ENCODE assay signal across 8 mouse cellular contexts in genomic region chr12:77060060-77060695, GRCm38 (mm10).
DNase-seq lines count a peak whose midpoint lies in the region; ATAC-seq and TF ChIP-seq lines count a peak whose summit lies in the region.

No protein-coding gene starts in this region.

- peak in 1 of 2 experiments; percentile 49 for DNase-seq in spleen, adult 2 months (ENCODE audit: low read depth in 1 of 2, low spot score in 2 of 2)
- no peak for DNase-seq in spleen, adult 12 weeks (ENCODE audit: low spot score)
- DNase-seq in layer of hippocampus, adult 9-10 months (ENCODE audit: low spot score), result no peak
- no peak for DNase-seq in left cerebral cortex, postnatal 4 days

- peak overlapping the region; percentile 51; the same call in 1 of the 2 replicates for H3K4me3 ChIP-seq in spleen, adult 2 months (ENCODE audit: extremely low read depth, insufficient read depth, insufficient read length)
- no peak overlapping the region for H3K4me3 ChIP-seq in forebrain, embryonic 13.5 days
- H3K4me3 ChIP-seq in liver, embryonic 15.5 days (replicated peaks), result peak overlapping the region; percentile 49
- no peak overlapping the region for H3K4me3 ChIP-seq in neural tube, embryonic 15.5 days (replicated peaks)

- no peak overlapping the region for H3K9ac ChIP-seq in forebrain, embryonic 13.5 days
- H3K9ac ChIP-seq in liver, embryonic 15.5 days, result peak overlapping the region; percentile 15; the same call in 1 of the 2 replicates
- H3K9ac ChIP-seq in neural tube, embryonic 15.5 days (replicated peaks), result no peak overlapping the region

- H3K36me3 ChIP-seq in spleen, adult 2 months (ENCODE audit: control insufficient read depth, insufficient read depth, low read length), result no peaks in the 10 kb centered on the region
- H3K36me3 ChIP-seq in forebrain, embryonic 13.5 days (ENCODE audit: poor library complexity, severe bottlenecking), result no peaks in the 10 kb centered on the region
- no peaks in the 10 kb centered on the region for H3K36me3 ChIP-seq in liver, embryonic 15.5 days (replicated peaks)
- no peaks in the 10 kb centered on the region for H3K36me3 ChIP-seq in neural tube, embryonic 15.5 days

- WGBS in spleen, adult 2 months, result 3% methylated on average over 16 of the region's 16 CpGs
- WGBS in forebrain, embryonic 13.5 days, result 30% methylated on average over 16 of the region's 16 CpGs
- WGBS in liver, embryonic 15.5 days (ENCODE audit: insufficient replicate concordance), result 5% methylated on average over 16 of the region's 16 CpGs
- WGBS in neural tube, embryonic 15.5 days, result 57% methylated on average over 16 of the region's 16 CpGs

- H3K4me2 ChIP-seq in forebrain, embryonic 13.5 days, result peak overlapping the region; percentile 19
- peak overlapping the region; percentile 64 for H3K4me2 ChIP-seq in liver, embryonic 15.5 days
- H3K4me2 ChIP-seq in neural tube, embryonic 15.5 days, result peak overlapping the region; percentile 2; the same call in 1 of the 2 replicates

- peak; percentile 61; the same call in 1 of the 2 replicates for ATAC-seq in forebrain, embryonic 13.5 days
- ATAC-seq in inflammation-experienced regulatory T-cells, adult 6 months, result peak; percentile 73
- ATAC-seq in liver, embryonic 15.5 days (ENCODE audit: insufficient read depth), result no peak
- no peak for ATAC-seq in neural tube, embryonic 15.5 days (ENCODE audit: low FRiP score)

- H3K4me1 ChIP-seq in spleen, adult 2 months (ENCODE audit: control insufficient read depth, insufficient read depth, insufficient read length), result no peaks in the 10 kb centered on the region; the same call in 1 of the 2 replicates
- H3K4me1 ChIP-seq in forebrain, embryonic 13.5 days, result peaks cover 9% of the 10 kb centered on the region
- H3K4me1 ChIP-seq in liver, embryonic 15.5 days (replicated peaks), result peaks cover 33% of the 10 kb centered on the region
- H3K4me1 ChIP-seq in neural tube, embryonic 15.5 days, result no peaks in the 10 kb centered on the region

- TF ChIP-seq CTCF in spleen, adult 2 months (IDR thresholded peaks at IDR 0.05; ENCODE audit: extremely low read depth, insufficient read depth, insufficient read length, insufficient replicate concordance), result no peak

- no peaks in the 10 kb centered on the region for H3K9me3 ChIP-seq in forebrain, embryonic 13.5 days (replicated peaks)
- no peaks in the 10 kb centered on the region for H3K9me3 ChIP-seq in liver, embryonic 15.5 days (replicated peaks)
- H3K9me3 ChIP-seq in neural tube, embryonic 15.5 days (replicated peaks), result no peaks in the 10 kb centered on the region

- no peaks in the 10 kb centered on the region for H3K27me3 ChIP-seq in spleen, adult 2 months (ENCODE audit: control insufficient read depth, insufficient read depth, low read length)
- H3K27me3 ChIP-seq in forebrain, embryonic 13.5 days, result 0 out of 2 replicates have a peak, but pooled peaks cover 3% of the 10 kb centered on the region
- no peaks in the 10 kb centered on the region for H3K27me3 ChIP-seq in liver, embryonic 15.5 days
- H3K27me3 ChIP-seq in neural tube, embryonic 15.5 days (replicated peaks), result no peaks in the 10 kb centered on the region

- H3K27ac ChIP-seq in spleen, adult 2 months (ENCODE audit: insufficient read depth, low read length), result peak overlapping the region; percentile 48
- H3K27ac ChIP-seq in forebrain, embryonic 13.5 days, result no peak overlapping the region
- peak overlapping the region; percentile 46 for H3K27ac ChIP-seq in liver, embryonic 15.5 days (replicated peaks)
- no peak overlapping the region for H3K27ac ChIP-seq in neural tube, embryonic 15.5 days (replicated peaks)

- intact Hi-C loops in left cerebral cortex, postnatal 4 days (cut with DNase I), result no loop called here

- no peak for TF ChIP-seq POLR2A in spleen, adult 2 months (IDR thresholded peaks at IDR 0.05; ENCODE audit: low read depth, low read length)

Comparison
In these comparisons a context has a peak if more than half of its experiments do, and no peak if none do; other contexts are left out.
1. H3K27ac ChIP-seq: peak in spleen, adult 2 months (single experiment) and liver, embryonic 15.5 days (single experiment); none in forebrain, embryonic 13.5 days (single experiment) and neural tube, embryonic 15.5 days (single experiment).
2. H3K4me3 ChIP-seq: peak in spleen, adult 2 months (single experiment) and liver, embryonic 15.5 days (single experiment); none in forebrain, embryonic 13.5 days (single experiment) and neural tube, embryonic 15.5 days (single experiment).
3. ATAC-seq: peak in forebrain, embryonic 13.5 days (single experiment) and inflammation-experienced regulatory T-cells, adult 6 months (single experiment); none in liver, embryonic 15.5 days (single experiment) and neural tube, embryonic 15.5 days (single experiment).
4. H3K4me2 ChIP-seq: peak in every context shown above with its lines; median percentile 64 in liver, embryonic 15.5 days; 19 in forebrain, embryonic 13.5 days; 2 in neural tube, embryonic 15.5 days.